Mouse (Mus musculus) ES-Bruce4 (cell line): Measurements from ENCODE around the gene Dad1. TPM values are rescaled to one million over a fixed set of nuclear protein-coding genes. Genes with fewer than 3 reads are reported as not detected.

ENCODE experiments used
- H3K27ac ChIP-seq: 2 replicates; pipeline ENCODE4 v1.5.1; 2012; ENCODE audit warnings: low read length, inconsistent platforms; ENCODE audit not compliant: insufficient read depth
- H3K27me3 ChIP-seq: 2 replicates; pipeline ENCODE4 v1.6.1; 2012; ENCODE audit warnings: mild to moderate bottlenecking, low read length, inconsistent platforms; ENCODE audit not compliant: control insufficient read depth, poor library complexity, insufficient read depth, severe bottlenecking
- H3K36me3 ChIP-seq: 2 replicates; pipeline ENCODE4 v1.6.1; 2012; ENCODE audit warnings: inconsistent platforms, mild to moderate bottlenecking, low read length, moderate library complexity; ENCODE audit not compliant: control insufficient read depth, poor library complexity, insufficient read depth, severe bottlenecking
- H3K4me1 ChIP-seq: one replicate; pipeline ENCODE4 v1.8.1; 2011; ENCODE audit warnings: low read length; ENCODE audit not compliant: control insufficient read depth, insufficient read depth
- H3K4me3 ChIP-seq: 2 replicates; pipeline ENCODE4 v1.5.1; 2011; ENCODE audit warnings: low read depth, mild to moderate bottlenecking, low read length
- H3K9ac ChIP-seq: 2 replicates; pipeline ENCODE4 v1.6.1; 2012; ENCODE audit warnings: low read depth, mild to moderate bottlenecking, inconsistent platforms; ENCODE audit not compliant: poor library complexity, severe bottlenecking
- H3K9me3 ChIP-seq: replicated peaks from 2 replicates; pipeline ENCODE4 v1.6.1; 2012; ENCODE audit warnings: mild to moderate bottlenecking, low read length, inconsistent platforms; ENCODE audit not compliant: control insufficient read depth, poor library complexity, insufficient read depth, severe bottlenecking
- CTCF ChIP-seq: IDR thresholded peaks from one replicate; pipeline ENCODE4 v1.8.1; 2011; ENCODE audit warnings: low read depth, low read length
- EP300 ChIP-seq: IDR thresholded peaks from 2 replicates; pipeline ENCODE4 v1.6.1; 2011; ENCODE audit warnings: low read depth, low read length; ENCODE audit not compliant: insufficient read depth
- POLR2A ChIP-seq: IDR thresholded peaks from one replicate; pipeline ENCODE4 v1.8.1; 2011; ENCODE audit warnings: low read length; ENCODE audit not compliant: insufficient read depth
- polyA plus RNA-seq: library from polyadenylated mRNA; stranded (reverse); fragments of >200 nt; gene quantifications from 2 replicates; pipeline ENCODE4 v1.2.4, GENCODE M21; 2011; ENCODE audit warnings: low read depth; ENCODE audit not compliant: missing spikeins, insufficient read depth, insufficient read length

Dad1 gene
- polyA plus RNA-seq, 1 experiment = 119 TPM

DNA sequence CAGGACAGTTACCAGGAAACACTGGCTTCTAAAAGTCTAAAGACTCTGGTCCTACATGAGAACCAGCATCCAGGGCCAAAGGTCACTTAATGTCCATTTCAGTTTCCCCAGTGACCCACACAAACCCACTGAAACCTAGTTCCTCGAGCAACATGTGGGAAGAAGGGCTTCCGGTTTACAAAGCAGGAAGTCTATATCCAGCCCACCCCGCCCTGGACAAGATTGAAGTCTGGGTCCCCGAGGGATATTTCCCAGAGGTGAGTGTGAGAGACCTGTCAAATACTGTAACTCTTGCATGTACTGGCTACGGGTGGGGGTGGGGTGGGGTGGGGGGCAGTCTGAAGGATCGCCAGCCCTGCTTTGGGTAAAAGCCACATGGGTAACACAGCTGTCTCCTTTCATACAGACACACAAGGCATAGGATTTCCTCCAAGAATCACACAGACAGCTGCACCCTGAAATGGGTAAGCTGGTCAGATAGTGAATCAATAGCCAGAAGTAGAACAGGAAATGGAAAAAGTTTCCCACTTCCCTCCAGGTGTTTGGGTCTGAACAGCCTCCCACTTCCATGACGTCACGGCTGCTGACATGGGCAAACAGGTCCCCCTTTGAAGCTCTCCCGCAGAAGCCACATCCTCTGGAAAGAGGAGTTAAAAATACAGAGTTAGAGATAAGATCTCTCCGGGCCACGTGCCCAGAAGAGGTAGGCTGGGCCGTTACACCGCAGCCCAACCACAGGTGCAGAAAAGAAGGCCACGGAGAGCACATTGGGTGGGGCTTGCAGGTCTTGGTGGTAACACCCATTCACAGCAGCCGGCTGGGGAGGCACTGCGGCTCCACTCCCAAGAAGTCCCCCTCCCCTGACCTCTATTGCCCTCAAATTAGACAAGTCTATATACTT, 26.7 kb downstream of the Dad1 start:
- Histone ChIP-seq H3K36me3 (no peaks in the 10 kb centered on the region), H3K27me3 (no peaks in the 10 kb centered on the region), H3K4me3 (no peak overlapping the region), H3K9ac (no peak overlapping the region), H3K27ac (no peak overlapping the region), H3K9me3 (no peaks in the 10 kb centered on the region), H3K4me1 (peaks cover 13% of the 10 kb centered on the region)
- TF ChIP-seq POLR2A (no peak), CTCF (no peak), EP300 (no peak)

DNA sequence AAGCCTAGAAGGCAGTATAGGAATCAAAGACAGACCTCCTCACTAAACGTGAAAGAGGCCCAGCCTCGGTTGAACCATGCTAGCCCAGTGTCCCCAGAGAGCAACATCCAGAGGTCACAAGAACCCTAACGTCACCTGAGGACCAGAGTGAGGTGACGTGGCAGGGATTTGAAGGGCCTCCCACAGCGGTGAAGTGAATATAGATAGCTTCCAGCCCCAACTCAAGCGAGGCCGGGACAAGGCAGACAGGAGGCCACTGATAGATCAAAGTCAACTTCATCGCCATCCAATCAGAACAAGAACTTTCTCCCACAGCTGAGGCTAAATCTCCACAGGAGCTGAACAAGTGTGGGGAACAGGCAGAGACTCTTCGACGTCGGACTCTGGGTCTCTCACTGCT, 28.2 kb downstream of the Dad1 start:
- TF ChIP-seq POLR2A (no peak), CTCF (no peak), EP300 (no peak)
- Histone ChIP-seq H3K36me3 (no peaks in the 10 kb centered on the region), H3K27ac (no peak overlapping the region), H3K27me3 (no peaks in the 10 kb centered on the region), H3K9ac (no peak overlapping the region), H3K9me3 (no peaks in the 10 kb centered on the region), H3K4me1 (peaks cover 12% of the 10 kb centered on the region), H3K4me3 (no peak overlapping the region)

DNA sequence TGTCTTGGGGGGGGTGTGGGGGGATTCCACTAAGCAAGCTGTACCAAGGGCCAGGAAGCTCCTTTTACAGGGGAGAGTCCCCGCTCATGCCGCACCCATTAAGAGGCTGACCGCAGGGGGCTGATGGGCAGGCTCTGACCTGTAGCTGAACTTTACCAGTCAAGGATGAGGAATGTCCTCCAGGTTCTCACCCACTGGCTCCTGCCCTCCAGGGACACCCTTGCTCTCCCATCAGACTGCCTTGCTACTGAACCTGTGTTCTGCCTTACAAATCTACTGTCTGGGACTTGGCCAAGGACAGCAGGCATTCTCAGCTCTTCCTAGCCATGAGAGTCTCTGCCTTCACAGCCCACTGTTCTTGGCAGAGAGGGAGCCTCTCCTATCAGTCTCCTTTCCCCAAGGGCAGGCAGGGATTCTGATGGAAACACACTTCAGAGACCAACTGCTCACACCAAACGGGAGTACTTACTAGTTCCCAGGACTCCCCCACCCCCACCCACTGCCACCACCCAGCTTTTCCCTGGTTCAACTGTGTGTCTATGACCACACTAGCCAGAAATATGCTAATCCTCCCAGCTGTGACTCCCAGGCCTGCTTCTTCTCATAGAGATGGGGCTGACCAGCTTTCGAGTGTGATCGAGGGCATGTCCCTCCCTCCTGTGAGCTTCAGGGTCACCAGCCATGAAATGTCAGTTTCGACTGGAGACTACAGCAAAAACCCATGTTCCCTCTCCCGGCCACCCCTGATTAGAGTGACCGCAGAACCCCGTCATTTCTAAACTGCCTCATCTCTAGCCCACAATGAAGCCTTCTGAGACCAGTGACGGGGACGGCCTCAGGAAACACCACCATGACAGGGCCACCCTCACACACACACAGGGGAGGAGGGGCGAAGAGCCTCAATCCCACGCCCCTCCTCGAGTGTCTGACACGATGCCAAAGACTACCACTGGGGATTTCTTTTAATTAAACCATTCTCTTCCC, 29.1 kb downstream of the Dad1 start:
- H3K4me1 ChIP-seq = peaks cover 9% of the 10 kb centered on the region
- TF ChIP-seq POLR2A (no peak), EP300 (peak; percentile 50; the same call in 1 of the 2 replicates)
- H3K27ac ChIP-seq = no peak overlapping the region
- no peaks in the 10 kb centered on the region for H3K9me3 ChIP-seq
- H3K9ac ChIP-seq = no peak overlapping the region
- no peaks in the 10 kb centered on the region for H3K36me3 ChIP-seq
- H3K27me3 ChIP-seq = no peaks in the 10 kb centered on the region
- H3K4me3 ChIP-seq = no peak overlapping the region

DNA sequence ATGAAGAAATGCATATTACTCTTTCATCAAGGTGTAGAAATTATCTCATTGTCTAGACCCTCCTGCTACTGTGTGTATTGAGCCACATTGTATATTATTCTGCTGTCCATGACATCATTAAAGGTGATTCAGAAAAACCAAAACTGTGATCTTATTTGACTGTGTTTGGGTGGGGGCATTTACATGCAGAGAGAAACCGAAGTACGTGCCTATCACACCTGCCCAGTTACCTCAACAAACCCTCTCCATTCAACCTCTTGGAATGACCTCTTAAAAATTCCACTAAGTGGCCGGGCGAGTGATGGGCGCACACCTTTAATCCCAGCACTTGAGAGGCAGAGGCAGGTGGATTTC, 29.9 kb downstream of the Dad1 start:
- H3K9ac ChIP-seq = no peak overlapping the region
- H3K36me3 ChIP-seq = no peaks in the 10 kb centered on the region
- no peak overlapping the region for H3K27ac ChIP-seq
- TF ChIP-seq EP300 (no peak), POLR2A (no peak), CTCF (no peak)
- H3K4me1 ChIP-seq = peaks cover 9% of the 10 kb centered on the region
- H3K4me3 ChIP-seq = no peak overlapping the region
- no peaks in the 10 kb centered on the region for H3K27me3 ChIP-seq
- no peaks in the 10 kb centered on the region for H3K9me3 ChIP-seq

DNA sequence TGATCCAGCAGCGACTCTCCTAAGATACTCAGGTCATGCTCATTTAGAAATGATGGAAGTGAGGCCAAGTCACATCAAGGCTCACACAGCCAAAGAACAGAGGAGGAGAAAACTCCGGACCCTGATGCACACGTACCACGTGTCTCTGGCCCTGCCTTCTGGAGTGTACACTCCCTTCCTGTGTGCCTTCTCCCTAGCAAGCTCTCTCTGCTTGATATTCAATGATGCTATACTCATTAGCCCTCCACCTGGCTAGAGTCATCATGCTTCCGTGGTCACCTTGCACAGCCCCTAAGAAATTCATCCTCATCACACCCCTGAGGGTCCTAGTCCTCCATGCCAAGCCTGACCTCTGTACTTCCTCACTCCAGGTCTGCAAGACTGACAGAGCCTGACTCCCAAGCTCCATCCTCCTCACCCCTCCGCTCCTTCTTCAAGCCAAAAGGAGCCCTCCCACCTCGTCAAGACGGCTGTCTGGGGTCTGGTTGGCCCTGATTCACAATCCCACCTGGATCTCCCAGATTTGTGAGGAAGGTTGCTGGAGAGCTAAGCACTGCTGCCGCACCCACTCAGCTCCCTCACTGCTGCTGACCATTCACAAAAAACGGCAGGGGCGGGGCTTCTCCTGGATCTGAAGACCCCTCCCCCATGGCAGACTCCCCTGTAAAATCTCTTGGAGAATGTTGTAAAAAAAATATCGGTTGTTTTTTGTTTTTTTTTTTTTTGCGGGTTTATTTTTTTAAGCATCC, 30.4 kb downstream of the Dad1 start:
- H3K36me3 ChIP-seq = no peaks in the 10 kb centered on the region
- H3K4me1 ChIP-seq = peaks cover 9% of the 10 kb centered on the region
- TF ChIP-seq EP300 (no peak), POLR2A (no peak), CTCF (no peak)
- H3K9ac ChIP-seq = no peak overlapping the region
- H3K9me3 ChIP-seq = no peaks in the 10 kb centered on the region
- no peaks in the 10 kb centered on the region for H3K27me3 ChIP-seq
- no peak overlapping the region for H3K27ac ChIP-seq
- H3K4me3 ChIP-seq = no peak overlapping the region
